Mouse (Mus musculus) testis, adult 2 months (tissue): ENCODE results near the gene Prkar1a.

ENCODE experiments used
- CTCF ChIP-seq: fragments of 200-500 bp; IDR thresholded peaks from 2 replicates; pipeline ENCODE4 v1.5.1; 2012; ENCODE audit warnings: low read depth, mild to moderate bottlenecking, inconsistent platforms, low read length, moderate library complexity; ENCODE audit not compliant: control insufficient read depth, insufficient read depth, insufficient replicate concordance
- POLR2A ChIP-seq: fragments of 200-500 bp; IDR thresholded peaks from 2 replicates; pipeline ENCODE4 v1.6.1; 2012; ENCODE audit warnings: low read depth, mild to moderate bottlenecking, inconsistent platforms, low read length, moderate library complexity; ENCODE audit not compliant: control insufficient read depth

- TF ChIP-seq CTCF (no peak), POLR2A (no peak)
Measured at GRCm38 (mm10) chr11:109680934-109681333, 31.7 kb downstream of the Prkar1a start.
